Mouse (Mus musculus): ENCODE results near the gene Rab5c. TPM values are rescaled to one million over a fixed set of nuclear protein-coding genes. Genes with fewer than 3 reads are reported as not detected.

Rab5c gene
- polyA plus RNA-seq, 1 experiment from 2014 or later = 23.4 TPM

GRCm38 (mm10) chr11:100718462-100718861, 19.6 kb downstream of the Rab5c start:
- WGBS = 96% methylated on average over 7 of the region's 7 CpGs
- Histone ChIP-seq H3K27ac (replicated peaks) (no peak overlapping the region), H3K9me3 (no peaks in the 10 kb centered on the region), H3K27me3 (0 out of 2 replicates have a peak, but pooled peaks cover 3% of the 10 kb centered on the region), H3K9ac (replicated peaks) (no peak overlapping the region), H3K36me3 (peaks cover 44% of the 10 kb centered on the region), H3K4me3 (no peak overlapping the region), H3K4me1 (peaks cover 33% of the 10 kb centered on the region), H3K4me2 (replicated peaks) (no peak overlapping the region)
- ATAC-seq (ENCODE audit: low FRiP score, low read depth) = no peak

- no peak for ATAC-seq (ENCODE audit: low FRiP score, low read depth)
- Histone ChIP-seq H3K36me3 (peaks cover 44% of the 10 kb centered on the region), H3K9ac (replicated peaks) (no peak overlapping the region), H3K4me3 (no peak overlapping the region), H3K27me3 (0 out of 2 replicates have a peak, but pooled peaks cover 3% of the 10 kb centered on the region), H3K4me2 (replicated peaks) (no peak overlapping the region), H3K27ac (replicated peaks) (no peak overlapping the region), H3K4me1 (peaks cover 36% of the 10 kb centered on the region), H3K9me3 (no peaks in the 10 kb centered on the region)
- 85% methylated on average over 3 of the region's 3 CpGs for WGBS
Measured at GRCm38 (mm10) chr11:100716649-100717048, 21.4 kb downstream of the Rab5c start.

GRCm38 (mm10) chr11:100714948-100715347, 23.1 kb downstream of the Rab5c start:
- peaks cover 36% of the 10 kb centered on the region for H3K4me1 ChIP-seq
- H3K9me3 ChIP-seq = no peaks in the 10 kb centered on the region
- H3K4me3 ChIP-seq = no peak overlapping the region
- peaks cover 53% of the 10 kb centered on the region for H3K36me3 ChIP-seq
- no peak overlapping the region for H3K27ac ChIP-seq (replicated peaks)
- no peak overlapping the region for H3K9ac ChIP-seq (replicated peaks)
- H3K27me3 ChIP-seq = 0 out of 2 replicates have a peak, but pooled peaks cover 3% of the 10 kb centered on the region
- no peak for ATAC-seq (ENCODE audit: low FRiP score, low read depth)
- WGBS = 74% methylated on average over 6 of the region's 6 CpGs
- H3K4me2 ChIP-seq (replicated peaks) = no peak overlapping the region

GRCm38 (mm10) chr11:100714534-100714915, 23.5 kb downstream of the Rab5c start:
- Histone ChIP-seq H3K36me3 (peaks cover 54% of the 10 kb centered on the region), H3K4me1 (peaks cover 36% of the 10 kb centered on the region)
- no peak for ATAC-seq (ENCODE audit: low FRiP score, low read depth)

GRCm38 (mm10) chr11:100713735-100714533, 24.1 kb downstream of the Rab5c start, which contains the start of gene Hspb9:
Gene Hspb9, plus strand, starts transcription at chr11:100713850.
- Histone ChIP-seq H3K36me3 (peaks cover 54% of the 10 kb centered on the region), H3K4me2 (replicated peaks) (peak within 1 kb of the TSS; percentile 75), H3K27me3 (0 out of 2 replicates have a peak, but pooled peaks cover 3% of the 10 kb centered on the region), H3K4me3 (peak within 1 kb of the TSS; percentile 97; the same call in 1 of the 2 replicates), H3K9me3 (no peaks in the 10 kb centered on the region), H3K9ac (replicated peaks) (peak within 1 kb of the TSS; percentile 52), H3K27ac (replicated peaks) (peak within 1 kb of the TSS; percentile 40; the same call in 1 of the 2 replicates), H3K4me1 (peaks cover 36% of the 10 kb centered on the region)
- WGBS = 3% methylated on average over 38 of the region's 38 CpGs
- ATAC-seq (ENCODE audit: low FRiP score, low read depth) = no peak

More at GRCm38 (mm10) chr11:100714534-100714915, 23.5 kb downstream of the Rab5c start:
- Histone ChIP-seq H3K4me2 (replicated peaks) (peak overlapping the region; percentile 41), H3K27ac (replicated peaks) (no peak overlapping the region), H3K9ac (replicated peaks) (no peak overlapping the region), H3K9me3 (no peaks in the 10 kb centered on the region), H3K27me3 (0 out of 2 replicates have a peak, but pooled peaks cover 3% of the 10 kb centered on the region), H3K4me3 (no peak overlapping the region)
- 55% methylated on average over 6 of the region's 6 CpGs for WGBS

DNA sequence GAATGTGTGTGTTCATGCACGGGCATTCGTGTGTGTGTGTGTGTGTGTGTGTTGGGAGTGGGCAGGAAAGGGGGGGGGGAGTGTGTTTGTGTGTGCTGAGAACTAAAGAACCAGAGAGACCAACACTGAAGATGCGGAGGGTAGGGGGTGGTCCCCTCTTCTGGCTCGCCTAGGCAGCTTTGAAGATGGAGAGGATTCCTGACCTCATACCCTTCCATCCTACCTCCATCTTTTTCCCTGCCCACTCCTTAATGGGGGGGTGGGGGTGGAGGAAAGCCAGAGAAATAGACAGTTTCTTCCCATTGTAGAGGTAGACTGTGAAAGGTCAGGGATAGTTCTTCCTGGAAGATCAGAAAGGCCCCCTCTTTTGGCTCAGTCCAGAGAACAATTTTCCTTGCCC, 24.8 kb downstream of the Rab5c start:
- H3K36me3 ChIP-seq = peaks cover 54% of the 10 kb centered on the region
- 0 out of 2 replicates have a peak, but pooled peaks cover 3% of the 10 kb centered on the region for H3K27me3 ChIP-seq
- no peak for ATAC-seq (ENCODE audit: low FRiP score, low read depth)
- H3K4me2 ChIP-seq (replicated peaks) = peak overlapping the region; percentile 41
- no peaks in the 10 kb centered on the region for H3K9me3 ChIP-seq
- peaks cover 36% of the 10 kb centered on the region for H3K4me1 ChIP-seq
- H3K9ac ChIP-seq (replicated peaks) = peak overlapping the region; percentile 52; the same call in 1 of the 2 replicates
- WGBS = 65% methylated on average over 4 of the region's 4 CpGs
- peak overlapping the region; percentile 40; the same call in 1 of the 2 replicates for H3K27ac ChIP-seq (replicated peaks)
- no peak overlapping the region for H3K4me3 ChIP-seq

DNA sequence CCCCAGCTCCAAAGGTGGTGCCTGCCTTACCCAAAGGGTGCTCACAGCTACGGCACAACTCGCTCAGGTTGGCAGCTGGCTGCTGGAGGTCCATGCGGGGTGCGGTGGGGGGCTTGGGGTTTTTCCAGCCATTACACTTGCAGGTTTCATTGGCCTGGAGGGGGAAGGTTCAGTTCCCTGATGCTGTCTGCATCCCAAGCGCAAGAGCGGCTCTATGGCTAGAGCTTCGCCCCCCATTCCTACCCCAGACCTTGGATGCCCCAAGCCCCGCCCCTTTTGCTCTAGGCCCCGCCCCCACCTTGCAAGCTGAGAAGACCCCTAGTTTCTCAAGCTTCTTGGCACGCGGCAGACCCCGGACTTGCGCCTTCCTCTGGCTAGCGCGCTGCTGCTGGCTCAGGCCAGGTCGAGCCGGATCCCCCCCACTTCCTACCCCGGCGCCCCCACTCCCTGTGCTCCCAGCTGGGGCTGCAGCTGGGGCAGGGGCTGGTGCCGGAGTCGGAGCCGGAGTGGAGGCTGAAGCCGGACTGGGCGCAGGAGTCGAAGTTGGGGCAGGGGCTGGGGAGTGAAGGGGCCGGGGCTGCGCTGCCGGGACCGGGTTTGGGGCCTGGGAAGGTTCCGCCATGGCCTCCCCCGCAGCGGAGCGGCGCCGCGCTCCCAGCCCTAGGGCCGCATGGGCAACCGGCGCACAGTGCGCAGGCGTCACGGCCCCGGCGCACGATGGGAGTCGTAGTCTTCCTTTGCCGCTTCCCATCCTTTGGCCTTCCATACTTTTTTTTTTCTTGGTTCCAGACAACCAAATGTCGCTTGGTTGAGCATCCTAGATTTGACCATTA, 26.0 kb downstream of the Rab5c start, which contains the start of gene Kat2a:
TSS of gene Kat2a (minus strand) at position 683 of the 833 bp plus-strand sequence.
- peaks cover 36% of the 10 kb centered on the region for H3K4me1 ChIP-seq
- H3K27ac ChIP-seq (replicated peaks) = peak within 1 kb of the TSS; percentile 81
- H3K27me3 ChIP-seq = 0 out of 2 replicates have a peak, but pooled peaks cover 3% of the 10 kb centered on the region
- 2% methylated on average over 48 of the region's 48 CpGs for WGBS
- H3K4me2 ChIP-seq (replicated peaks) = peak within 1 kb of the TSS; percentile 75
- H3K9ac ChIP-seq (replicated peaks) = peak within 1 kb of the TSS; percentile 95
- H3K36me3 ChIP-seq = peaks cover 55% of the 10 kb centered on the region
- H3K4me3 ChIP-seq = peak within 1 kb of the TSS; percentile 97
- ATAC-seq (ENCODE audit: low FRiP score, low read depth) = peak; percentile 87
- H3K9me3 ChIP-seq = no peaks in the 10 kb centered on the region

DNA sequence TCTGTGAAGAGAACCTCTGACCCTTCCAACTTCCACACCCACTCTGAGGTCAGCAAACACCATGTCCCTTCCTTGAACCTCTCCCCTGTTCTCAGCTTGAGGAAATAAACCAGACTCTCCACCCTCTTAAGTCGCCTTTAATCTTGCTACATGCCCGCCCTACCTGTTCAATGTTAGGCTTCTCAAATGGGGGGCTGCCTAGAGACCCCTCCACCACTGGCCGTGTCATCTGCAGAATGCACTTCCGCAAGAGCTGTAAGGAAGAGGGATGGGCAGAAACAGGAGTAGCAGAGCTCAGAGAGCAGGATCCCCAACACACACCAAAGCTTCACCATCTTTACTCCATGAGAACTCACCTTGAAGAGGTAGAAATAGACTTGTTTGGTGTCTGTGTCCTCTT, 27.0 kb downstream of the Rab5c start:
- no peak for ATAC-seq (ENCODE audit: low FRiP score, low read depth)
- 91% methylated on average over 4 of the region's 4 CpGs for WGBS
- H3K4me1 ChIP-seq = peaks cover 36% of the 10 kb centered on the region
- H3K4me2 ChIP-seq (replicated peaks) = 0 out of 2 replicates have a peak overlapping the region, but pooled peaks have one; percentile 75
- no peak overlapping the region for H3K9ac ChIP-seq (replicated peaks)
- peaks cover 55% of the 10 kb centered on the region for H3K36me3 ChIP-seq
- no peak overlapping the region for H3K4me3 ChIP-seq
- 0 out of 2 replicates have a peak, but pooled peaks cover 3% of the 10 kb centered on the region for H3K27me3 ChIP-seq
- H3K27ac ChIP-seq (replicated peaks) = no peak overlapping the region
- no peaks in the 10 kb centered on the region for H3K9me3 ChIP-seq

DNA sequence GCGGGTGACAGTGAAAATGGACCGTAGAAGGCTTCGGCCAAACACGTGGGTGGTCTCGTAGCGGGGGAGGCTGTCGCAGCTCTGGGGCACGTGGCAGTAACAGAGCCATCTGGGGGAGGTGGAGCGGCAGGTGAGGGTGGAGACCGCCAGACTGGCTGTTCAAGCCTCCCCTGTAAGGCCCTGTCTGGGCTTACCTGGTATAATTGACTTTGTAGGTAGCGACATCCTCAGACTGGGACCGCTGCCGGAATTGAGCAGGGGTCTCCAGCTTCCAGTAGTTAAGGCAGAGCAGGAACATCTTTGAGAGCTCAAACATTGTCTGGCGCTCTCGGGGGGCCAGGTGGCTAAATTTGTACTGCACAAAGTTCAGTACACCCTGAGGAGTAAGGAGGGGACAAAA, 27.5 kb downstream of the Rab5c start:
- Histone ChIP-seq H3K27me3 (0 out of 2 replicates have a peak, but pooled peaks cover 3% of the 10 kb centered on the region), H3K4me3 (no peak overlapping the region), H3K27ac (replicated peaks) (no peak overlapping the region), H3K9ac (replicated peaks) (no peak overlapping the region), H3K9me3 (no peaks in the 10 kb centered on the region), H3K4me2 (replicated peaks) (no peak overlapping the region), H3K4me1 (peaks cover 36% of the 10 kb centered on the region), H3K36me3 (peaks cover 55% of the 10 kb centered on the region)
- ATAC-seq (ENCODE audit: low FRiP score, low read depth) = no peak
- 93% methylated on average over 15 of the region's 15 CpGs for WGBS

DNA sequence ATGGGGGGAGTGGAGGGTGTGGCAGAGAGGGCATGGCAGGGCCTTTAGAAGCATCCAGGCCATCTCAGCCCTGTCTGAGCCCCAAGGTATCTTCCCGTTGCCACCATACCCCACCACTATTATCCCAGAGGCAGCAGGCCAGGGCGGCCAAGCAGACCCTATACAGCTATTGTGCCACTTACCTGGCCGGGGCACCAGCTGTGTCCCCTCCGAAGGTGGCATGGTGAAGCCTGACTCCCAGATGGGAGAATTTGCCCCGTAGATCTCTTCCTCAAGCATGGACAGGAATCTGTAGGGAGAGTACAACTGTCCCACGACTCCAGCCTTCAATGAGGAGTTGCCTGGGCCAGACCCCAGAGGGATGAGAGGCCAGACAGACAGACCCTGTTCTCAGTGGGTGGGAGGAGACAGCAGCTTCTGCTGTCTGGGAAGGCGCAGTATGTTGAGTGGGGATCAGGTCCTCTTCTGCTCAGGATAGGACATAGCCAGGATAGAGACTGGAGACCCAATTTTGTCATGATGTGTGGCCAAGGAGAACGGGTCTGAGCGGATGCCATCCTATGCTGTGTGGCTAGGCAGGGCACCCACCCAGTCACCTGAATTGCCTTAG, 28.7 kb downstream of the Rab5c start:
- H3K36me3 ChIP-seq = peaks cover 65% of the 10 kb centered on the region

GRCm38 (mm10) chr11:100705095-100705747, 32.8 kb downstream of the Rab5c start:
- no peak for ATAC-seq (ENCODE audit: low FRiP score, low read depth)
- Histone ChIP-seq H3K4me2 (replicated peaks) (no peak overlapping the region), H3K27ac (replicated peaks) (no peak overlapping the region), H3K4me1 (peaks cover 4% of the 10 kb centered on the region; the same call in 1 of the 2 replicates), H3K36me3 (peaks cover 60% of the 10 kb centered on the region), H3K4me3 (no peak overlapping the region), H3K9ac (replicated peaks) (no peak overlapping the region), H3K9me3 (no peaks in the 10 kb centered on the region), H3K27me3 (peaks cover 13% of the 10 kb centered on the region; the same call in 1 of the 2 replicates)
- 92% methylated on average over 23 of the region's 23 CpGs for WGBS

More for the DNA sequence above, 28.7 kb downstream of the Rab5c start:
- ATAC-seq (ENCODE audit: low FRiP score, low read depth) = no peak
- Histone ChIP-seq H3K4me2 (replicated peaks) (no peak overlapping the region), H3K4me3 (no peak overlapping the region), H3K27ac (replicated peaks) (no peak overlapping the region), H3K9me3 (no peaks in the 10 kb centered on the region), H3K4me1 (peaks cover 29% of the 10 kb centered on the region), H3K27me3 (0 out of 2 replicates have a peak, but pooled peaks cover 2% of the 10 kb centered on the region), H3K9ac (replicated peaks) (no peak overlapping the region)
- WGBS = 94% methylated on average over 9 of the region's 9 CpGs
